Mouse (Mus musculus) kidney, adult 2 months (tissue): ENCODE data around the gene Cygb.

Experiments
- CTCF ChIP-seq: fragments of 200-500 bp; conservative IDR thresholded peaks from 2 replicates; pipeline ENCODE4 v1.5.1; 2011; ENCODE audit warnings: low read depth, mild to moderate bottlenecking, control low read depth, low read length, moderate library complexity, mixed read lengths; ENCODE audit not compliant: insufficient read depth, insufficient read length
- POLR2A ChIP-seq: fragments of 200-500 bp; IDR thresholded peaks from one replicate; pipeline ENCODE4 v1.6.1; 2011; ENCODE audit warnings: low read depth, low read length, control low read depth

DNA sequence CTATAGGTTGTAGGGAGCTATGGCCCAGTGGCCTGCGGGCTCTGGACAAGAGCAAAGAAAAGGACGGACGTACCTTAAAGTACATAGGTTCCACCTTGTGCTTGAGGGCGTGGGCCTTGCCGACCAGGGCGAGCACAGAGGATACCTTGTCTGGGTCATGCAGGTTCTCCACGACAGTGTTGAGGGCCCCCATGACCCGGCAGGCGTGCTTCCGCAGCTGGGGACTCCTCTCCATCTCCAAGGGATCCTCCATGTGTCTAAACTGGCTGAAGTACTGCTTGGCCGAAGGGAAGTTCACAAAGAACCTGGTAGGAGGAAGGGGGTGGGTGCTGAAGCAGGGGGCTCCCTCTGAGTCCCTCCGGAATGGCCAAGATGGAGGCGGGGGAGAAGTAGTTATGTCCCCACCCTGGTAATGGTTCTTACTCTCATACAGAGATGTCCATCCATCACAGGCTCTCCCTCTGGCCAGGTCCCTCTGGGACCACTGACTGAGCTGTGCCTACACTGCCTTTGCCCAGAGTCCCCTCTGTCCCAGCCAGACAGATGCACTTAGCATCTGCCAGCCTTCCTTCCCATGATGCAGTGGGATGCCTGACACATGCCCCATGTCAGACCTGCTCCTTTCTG is 4.3 kb downstream of the Cygb start:
- TF ChIP-seq POLR2A (no peak), CTCF (no peak)
